Mouse (Mus musculus): ENCODE data around the gene Cdh4.

- TF ChIP-seq CTCF (IDR thresholded peaks at IDR 0.05; ENCODE audit: low read depth, low read length) (no peak), TAL1 (conservative IDR thresholded peaks at IDR 0.05; ENCODE audit: low read depth, low read length) (no peak)
These were observed 29.3 kb upstream of the Cdh4 start for GRCm38 (mm10) chr2:179412966-179413365.
